Mouse (Mus musculus) inflammation-experienced regulatory T-cells, adult 16 weeks (primary cell): ENCODE measurements around the gene Cntn6. TPM values are rescaled to one million over a fixed set of nuclear protein-coding genes. Genes with fewer than 3 reads are reported as not detected.

Experiments used
- polyA plus RNA-seq: library from polyadenylated mRNA; unstranded; fragments of 100-300 nt; shearing (Covaris generic); gene quantifications from one replicate; pipeline ENCODE4 v1.2.1, GENCODE M21; 2017

The Cntn6 gene
- polyA plus RNA-seq = not detected

DNA sequence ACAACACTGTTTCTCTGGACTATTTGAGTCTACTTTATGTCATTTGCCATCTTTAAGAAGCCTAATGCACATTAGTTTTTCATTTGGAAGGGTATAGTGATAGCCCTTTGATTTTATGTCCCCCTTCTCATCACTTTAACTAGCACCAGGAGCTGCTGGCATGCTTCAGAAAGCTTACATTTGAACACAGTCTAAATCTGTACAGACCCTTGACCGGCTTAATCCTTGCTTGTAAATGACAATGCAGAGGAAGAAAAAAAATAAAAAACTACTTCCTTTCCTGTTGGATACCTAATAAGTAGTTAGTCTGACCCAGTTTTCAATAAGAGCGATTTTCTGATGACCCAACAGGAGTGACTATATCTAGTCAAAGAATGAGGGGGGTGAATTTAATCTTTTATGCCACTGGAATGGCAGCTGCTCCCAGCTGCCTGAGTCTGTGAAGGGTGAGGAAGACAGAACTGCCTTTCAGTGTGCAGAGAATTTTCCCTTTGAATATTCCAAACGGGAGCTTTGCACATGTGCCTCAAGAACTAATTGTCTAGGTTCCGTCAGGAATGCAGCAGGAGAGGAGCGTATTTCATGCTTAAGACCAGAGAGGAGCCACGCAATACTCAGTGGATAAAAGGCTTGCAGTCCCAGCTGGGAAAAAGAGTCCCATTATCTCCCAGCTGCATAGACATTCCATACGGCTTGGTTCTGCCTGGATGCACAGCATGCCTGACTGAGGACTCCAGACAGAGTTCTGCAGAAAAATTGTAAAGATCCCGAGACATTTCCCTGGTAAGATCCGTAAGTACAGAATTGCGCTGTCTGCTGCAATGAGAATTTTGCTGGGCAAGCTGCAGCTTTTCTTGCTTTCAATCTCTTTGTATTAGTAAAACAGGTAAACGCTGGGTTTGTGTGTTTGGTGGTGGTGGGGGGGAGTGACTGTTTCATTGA, at the start of gene Cntn6:
Cntn6 (plus strand) TSS at position 301 of the 942 bp plus-strand sequence.

